Mouse (Mus musculus) frontal cortex, postnatal 36 days (tissue): Measurements from ENCODE around the gene Mief1.

Experiments
- DNase-seq, 2 experiments: peaks; one replicate each; pipeline ENCODE4 v3.0.0; 2022; ENCODE audit warnings: low spot score in 2 of 2

The Mief1 gene

GRCm38 (mm10) chr15:80263610-80264575, 30.1 kb downstream of the Mief1 start, which contains the start of gene Rps19bp1:
Rps19bp1 (minus strand) TSS chr15:80264315.
- DNase-seq = peak; percentile 85 to 91

- peak; percentile 66 to 91 for DNase-seq
Measured at GRCm38 (mm10) chr15:80266281-80266680, 32.5 kb downstream of the Mief1 start.

GRCm38 (mm10) chr15:80271858-80272396, 38.1 kb downstream of the Mief1 start:
- DNase-seq = no peak

GRCm38 (mm10) chr15:80277107-80277506, 43.3 kb downstream of the Mief1 start:
- DNase-seq = no peak

GRCm38 (mm10) chr15:80277625-80278024, 43.8 kb downstream of the Mief1 start:
- DNase-seq = no peak

GRCm38 (mm10) chr15:80278121-80278759, 44.4 kb downstream of the Mief1 start:
- DNase-seq = peak in 1 of 2 experiments; percentile 88

- no peak for DNase-seq
Measured at GRCm38 (mm10) chr15:80279053-80279452, 45.2 kb downstream of the Mief1 start.

GRCm38 (mm10) chr15:80280646-80281045, 46.8 kb downstream of the Mief1 start:
- DNase-seq = no peak

- peak; percentile 69 to 70 for DNase-seq
Measured at GRCm38 (mm10) chr15:80286851-80287415, 53.1 kb downstream of the Mief1 start, which contains the start of gene Cacna1i. Cacna1i (plus strand) TSS chr15:80287238.

- no peak for DNase-seq
Measured at GRCm38 (mm10) chr15:80288036-80288435, 54.2 kb downstream of the Mief1 start.

- DNase-seq = peak; percentile 81 to 84
Measured at GRCm38 (mm10) chr15:80289436-80289835, 55.6 kb downstream of the Mief1 start.

- DNase-seq = no peak
Measured at GRCm38 (mm10) chr15:80297146-80297545, 63.3 kb downstream of the Mief1 start.
